ENCODE assay signal across 9 mouse cellular contexts in genomic region chr9:50530890-50531289, GRCm38 (mm10). TPM values are rescaled to one million over a fixed set of nuclear protein-coding genes. Genes with fewer than 3 reads are reported as not detected.
DNase-seq lines count a peak whose midpoint lies in the region; ATAC-seq and TF ChIP-seq lines count a peak whose summit lies in the region.
"Had no signal": no experiment of that assay in that cellular context is flagged by ENCODE, and none has a peak within 500 bp of the region (broad histone marks: within the 10 kb centered on the region; RNA-seq: fewer than 3 reads in every experiment).

No protein-coding gene starts in this region.

- H3K9ac ChIP-seq in lung, postnatal 0 days (replicated peaks; ENCODE audit: low read depth) = no peak overlapping the region

- H3K4me3 ChIP-seq in lung, postnatal 0 days (ENCODE audit: low read depth, low read length) = no peak overlapping the region

- DNase-seq in frontal cortex, postnatal 36 days (ENCODE audit: low spot score in 2 of 2) = peak; percentile 47 to 54
- no peak for DNase-seq in frontal cortex, postnatal 25 days (ENCODE audit: low spot score in 2 of 2)
- DNase-seq in lung, postnatal 0 days (ENCODE audit: low spot score) = peak; percentile 73
- DNase-seq in lung, postnatal 25 days (ENCODE audit: low spot score) = no peak
- peak; percentile 34 for DNase-seq in brain, embryonic 18.5 days (ENCODE audit: low read depth, low spot score)
- peak; percentile 31 for DNase-seq in retina, postnatal 7 days (ENCODE audit: low read depth, low spot score)
- no peak for DNase-seq in spleen, postnatal 4 days (ENCODE audit: low spot score in 2 of 2)
- DNase-seq in ovary, postnatal 36 days (ENCODE audit: low spot score) = no peak

- H3K27me3 ChIP-seq in lung, postnatal 0 days (replicated peaks; ENCODE audit: insufficient read depth, low read length) = no peaks in the 10 kb centered on the region

- TF ChIP-seq CTCF in lung, postnatal 0 days (IDR thresholded peaks at IDR 0.05) = peak; percentile 61

- WGBS in lung, postnatal 0 days = 17% methylated on average over 2 of the region's 2 CpGs

- H3K4me2 ChIP-seq in lung, postnatal 0 days (replicated peaks; ENCODE audit: low read depth, low read length) = no peak overlapping the region

- H3K36me3 ChIP-seq in lung, postnatal 0 days (ENCODE audit: insufficient read depth, low read length) = no peaks in the 10 kb centered on the region

- no peaks in the 10 kb centered on the region for H3K9me3 ChIP-seq in lung, postnatal 0 days (ENCODE audit: low read length)

- no peak overlapping the region for H3K27ac ChIP-seq in lung, postnatal 0 days (ENCODE audit: low read length)

- H3K4me1 ChIP-seq in lung, postnatal 0 days (ENCODE audit: insufficient read depth, low read depth, low read length) = peaks cover 6% of the 10 kb centered on the region; the same call in 1 of the 2 replicates

- no peak for ATAC-seq in lung, postnatal 0 days

- no peak for TF ChIP-seq EP300 in lung, postnatal 0 days (IDR thresholded peaks at IDR 0.05)

RNA-seq across cellular contexts. Expression of gene Pts, which starts 2.4 kb away (rescaled TPM):
- 76.0 and 79.4 TPM in 2 replicates for polyA plus RNA-seq in lung, postnatal 0 days (2015; fragmentation: Nextera tagmentation; extraction: Ambion mirVana)

RNA-seq across cellular contexts. Expression of gene Il18, which starts 23.7 kb away (rescaled TPM):
- polyA plus RNA-seq in lung, postnatal 0 days (2015; fragmentation: Nextera tagmentation; extraction: Ambion mirVana) = 26.8 and 29.3 TPM in 2 replicates

RNA-seq across cellular contexts. Expression of gene Bco2, which starts 24.1 kb away (rescaled TPM):
- 0.19 and 0.39 TPM in 2 replicates for polyA plus RNA-seq in lung, postnatal 0 days (2015; fragmentation: Nextera tagmentation; extraction: Ambion mirVana)

RNA-seq across cellular contexts. Expression of gene Tex12, which starts 30.2 kb away (rescaled TPM):
- polyA plus RNA-seq in lung, postnatal 0 days (2015; fragmentation: Nextera tagmentation; extraction: Ambion mirVana) = not detected in 2 replicates
- polyA plus RNA-seq: liver, embryonic 16.5 days had no signal

RNA-seq across cellular contexts. Expression of gene Plet1, which starts 36.6 kb away (rescaled TPM):
- 53.8 and 60.8 TPM in 2 replicates for polyA plus RNA-seq in lung, postnatal 0 days (2015; fragmentation: Nextera tagmentation; extraction: Ambion mirVana)

Comparison
In these comparisons a context has a peak if more than half of its experiments do, and no peak if none do; other contexts are left out.
1. DNase-seq: peak in frontal cortex, postnatal 36 days (2 of 2), lung, postnatal 0 days (single experiment), brain, embryonic 18.5 days (single experiment) and retina, postnatal 7 days (single experiment); none in frontal cortex, postnatal 25 days (0 of 2), lung, postnatal 25 days (single experiment), spleen, postnatal 4 days (0 of 2) and ovary, postnatal 36 days (single experiment).